Mouse (Mus musculus) kidney, adult 2 months (tissue): ENCODE measurements at regions not wholly inside any gene's neighbourhood (a gene's known extent, or its start where the extent isn't known, plus 50 kb on each side); places are given as distances from the start of the nearest gene placed in this dataset.

Experiments
- DNase-seq: peaks from one replicate; pipeline ENCODE4 v3.0.0; 2021
- H3K27ac ChIP-seq: fragments of 200-500 bp; 2 replicates; pipeline ENCODE4 v1.5.1; 2012; ENCODE audit warnings: low read depth, low read length, control low read depth, inconsistent platforms; ENCODE audit not compliant: insufficient read depth
- H3K27me3 ChIP-seq: fragments of 200-500 bp; replicated peaks from 2 replicates; pipeline ENCODE4 v1.6.1; 2012; ENCODE audit warnings: mild to moderate bottlenecking, moderate library complexity, low read length, inconsistent platforms; ENCODE audit not compliant: control insufficient read depth, insufficient read depth
- H3K36me3 ChIP-seq: fragments of 200-500 bp; 2 replicates; pipeline ENCODE4 v1.6.1; 2012; ENCODE audit warnings: mild to moderate bottlenecking, moderate library complexity, low read length, inconsistent platforms; ENCODE audit not compliant: control insufficient read depth, insufficient read depth
- H3K4me1 ChIP-seq: fragments of 200-500 bp; 2 replicates; pipeline ENCODE4 v1.6.1; 2011; ENCODE audit warnings: low read length; ENCODE audit not compliant: control insufficient read depth, insufficient read depth
- H3K4me3 ChIP-seq: fragments of 200-500 bp; 2 replicates; pipeline ENCODE4 v1.5.1; 2011; ENCODE audit warnings: mild to moderate bottlenecking, low read depth, low read length, control low read depth; ENCODE audit not compliant: insufficient read depth
- CTCF ChIP-seq: fragments of 200-500 bp; conservative IDR thresholded peaks from 2 replicates; pipeline ENCODE4 v1.5.1; 2011; ENCODE audit warnings: low read depth, mild to moderate bottlenecking, control low read depth, low read length, moderate library complexity, mixed read lengths; ENCODE audit not compliant: insufficient read depth, insufficient read length
- POLR2A ChIP-seq: fragments of 200-500 bp; IDR thresholded peaks from one replicate; pipeline ENCODE4 v1.6.1; 2011; ENCODE audit warnings: low read depth, low read length, control low read depth
- WGBS: fragments of 180-500 bp; shearing (Covaris S2); methylation state at CpG from one replicate; pipeline ENCODE4 v1.1.7; 2018; 5-methylcytosine and 5-hydroxymethylcytosine counted together

DNA sequence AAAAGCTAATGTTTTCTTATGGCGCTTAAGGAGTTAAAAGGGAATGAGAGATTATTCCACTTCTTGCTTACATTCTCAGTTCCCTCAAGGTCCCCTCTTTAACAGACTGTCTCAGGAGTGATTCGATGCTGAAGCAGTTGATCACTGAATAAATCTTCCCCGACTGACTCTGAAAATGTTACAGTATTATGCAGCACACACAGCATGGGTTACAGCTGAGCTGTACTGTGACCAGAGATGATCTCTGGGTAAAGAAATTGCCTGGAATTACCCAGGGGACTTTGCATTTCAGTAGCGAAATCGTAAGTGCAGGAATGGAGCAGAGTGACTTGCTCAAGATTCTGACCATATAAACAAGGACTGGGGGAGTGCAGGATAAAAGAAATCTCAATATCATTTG, 181.1 kb downstream of the Faxc start:
- Histone ChIP-seq H3K4me3 (no peak overlapping the region), H3K36me3 (no peaks in the 10 kb centered on the region), H3K27me3 (no peaks in the 10 kb centered on the region), H3K27ac (no peak overlapping the region), H3K4me1 (no peaks in the 10 kb centered on the region)
- TF ChIP-seq CTCF (no peak), POLR2A (no peak)
- WGBS = 53% methylated on average over 5 of the region's 5 CpGs
- DNase-seq = no peak

GRCm38 (mm10) chr4:22114451-22114850, 183.3 kb downstream of the Faxc start:
- TF ChIP-seq CTCF = no peak
- no peak for TF ChIP-seq POLR2A
- Histone ChIP-seq H3K4me1 (no peaks in the 10 kb centered on the region), H3K27ac (no peak overlapping the region), H3K36me3 (no peaks in the 10 kb centered on the region), H3K27me3 (no peaks in the 10 kb centered on the region), H3K4me3 (no peak overlapping the region)
- DNase-seq = no peak

DNA sequence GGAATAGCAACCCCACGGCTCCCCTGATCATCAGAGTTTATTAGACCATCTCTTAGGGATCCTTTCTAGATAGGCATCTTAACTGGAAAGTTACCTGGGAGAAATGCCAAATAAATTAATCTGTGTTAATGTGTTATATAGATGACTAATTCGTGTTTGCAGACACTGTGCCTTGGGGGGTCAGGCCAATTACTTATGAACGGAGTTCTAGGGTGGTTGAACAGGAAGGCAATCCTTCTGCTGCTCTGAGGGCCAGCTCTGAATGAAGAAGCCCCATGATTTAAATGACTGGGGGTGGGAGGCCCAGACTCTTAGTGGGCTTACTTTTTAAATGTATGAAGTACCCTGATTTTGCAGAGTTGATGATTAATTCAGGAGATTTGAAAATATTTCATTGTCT, 188.7 kb downstream of the Faxc start:
- DNase-seq = no peak
- no peaks in the 10 kb centered on the region for H3K4me1 ChIP-seq
- H3K36me3 ChIP-seq = no peaks in the 10 kb centered on the region
- no peak overlapping the region for H3K4me3 ChIP-seq
- no peaks in the 10 kb centered on the region for H3K27me3 ChIP-seq
- WGBS = 17% methylated on average over 3 of the region's 3 CpGs
- no peak overlapping the region for H3K27ac ChIP-seq
- TF ChIP-seq CTCF = no peak
- no peak for TF ChIP-seq POLR2A

DNA sequence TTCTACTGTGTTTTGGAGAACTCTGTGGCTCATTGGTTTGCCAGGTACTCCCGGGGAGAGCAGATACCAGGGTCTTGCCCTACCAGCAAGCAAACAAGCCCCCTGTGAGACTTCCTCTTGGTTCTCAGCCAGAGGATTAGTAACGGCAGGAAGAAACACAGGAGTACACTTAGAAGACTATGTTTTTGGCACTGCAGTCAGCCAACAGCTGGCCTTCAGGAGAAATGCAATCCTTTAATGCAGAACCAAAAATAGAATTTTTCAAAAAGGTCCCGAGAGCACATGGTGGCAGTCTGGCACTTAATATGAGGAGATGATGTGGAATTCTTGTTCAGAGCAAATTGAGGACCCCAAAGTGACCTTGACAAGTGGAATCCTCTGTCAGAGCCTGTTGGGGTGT, 189.8 kb downstream of the Faxc start:
- H3K4me1 ChIP-seq = no peaks in the 10 kb centered on the region
- TF ChIP-seq POLR2A (no peak), CTCF (no peak)
- H3K36me3 ChIP-seq = no peaks in the 10 kb centered on the region
- no peaks in the 10 kb centered on the region for H3K27me3 ChIP-seq
- DNase-seq = no peak
- WGBS = 36% methylated on average over 3 of the region's 3 CpGs
- no peak overlapping the region for H3K27ac ChIP-seq
- H3K4me3 ChIP-seq = no peak overlapping the region

- no peak overlapping the region for H3K4me3 ChIP-seq
- no peaks in the 10 kb centered on the region for H3K4me1 ChIP-seq
- no peak for TF ChIP-seq CTCF
- no peak for TF ChIP-seq POLR2A
- DNase-seq = no peak
- 70% methylated on average over 2 of the region's 2 CpGs for WGBS
- H3K27ac ChIP-seq = no peak overlapping the region
- no peaks in the 10 kb centered on the region for H3K27me3 ChIP-seq
- H3K36me3 ChIP-seq = no peaks in the 10 kb centered on the region
These were observed 190.3 kb downstream of the Faxc start for GRCm38 (mm10) chr4:22121397-22121796.

- Histone ChIP-seq H3K36me3 (no peaks in the 10 kb centered on the region), H3K4me3 (no peak overlapping the region), H3K27ac (no peak overlapping the region), H3K27me3 (no peaks in the 10 kb centered on the region), H3K4me1 (no peaks in the 10 kb centered on the region)
- WGBS = 77% methylated on average over 6 of the region's 6 CpGs
- DNase-seq = no peak
- TF ChIP-seq POLR2A (no peak), CTCF (no peak)
These were observed 193.7 kb downstream of the Faxc start for GRCm38 (mm10) chr4:22124836-22125235.

DNA sequence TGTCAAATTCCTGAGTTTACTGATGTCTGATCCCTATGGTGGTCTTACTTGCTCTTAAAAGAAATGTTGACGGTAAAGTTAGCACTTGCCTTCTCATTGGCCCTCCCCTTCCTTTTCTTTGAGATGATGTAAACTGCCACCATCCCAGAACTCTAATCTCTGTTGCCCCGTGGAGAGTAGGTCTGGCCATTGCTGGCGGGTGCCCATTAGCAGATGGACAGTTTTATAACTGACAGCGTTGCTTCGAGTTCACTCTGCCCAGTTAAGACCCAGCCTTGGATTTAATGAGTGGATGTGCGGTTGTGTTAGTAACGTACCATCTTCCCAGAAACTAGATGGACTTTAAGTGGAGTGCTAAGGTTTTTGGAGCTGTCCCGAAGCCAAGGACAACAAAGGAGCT, 199.4 kb downstream of the Faxc start:
- Histone ChIP-seq H3K4me1 (no peaks in the 10 kb centered on the region), H3K27me3 (no peaks in the 10 kb centered on the region), H3K27ac (no peak overlapping the region), H3K4me3 (no peak overlapping the region), H3K36me3 (no peaks in the 10 kb centered on the region)
- no peak for DNase-seq
- TF ChIP-seq POLR2A = no peak
- no peak for TF ChIP-seq CTCF
- 60% methylated on average over 8 of the region's 8 CpGs for WGBS
